Mouse (Mus musculus) 3134 (cell line): ENCODE results near the gene Ralgds.

Experiments used
- DNase-seq: peaks from one replicate; pipeline ENCODE4 v3.0.0-alpha.2; 2011; ENCODE audit warnings: low spot score; ENCODE audit not compliant: insufficient read length; ENCODE audit errors: extremely low read depth

The Ralgds gene

DNA sequence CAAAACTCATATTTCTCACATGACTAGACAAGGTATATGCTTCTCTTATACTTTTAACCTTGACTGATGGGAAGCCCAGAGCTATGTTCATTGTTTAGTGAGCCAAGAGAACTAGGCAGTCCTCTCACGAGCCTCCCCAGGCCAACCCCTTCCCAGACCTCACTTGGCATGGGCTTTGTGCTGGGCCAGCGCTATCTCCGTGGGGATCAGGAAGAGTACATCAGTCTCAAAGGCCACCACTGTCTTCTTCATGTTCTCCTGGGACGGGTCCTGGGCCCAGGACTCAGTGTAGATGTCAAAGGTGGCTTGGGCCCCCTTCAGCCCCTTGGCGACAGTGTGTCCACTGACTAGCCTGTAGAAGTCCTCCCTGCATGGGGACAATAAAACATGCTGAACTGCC is 44.5 kb downstream of the Ralgds start:
- DNase-seq, result no peak

- DNase-seq, result no peak
Measured at GRCm38 (mm10) chr2:28563303-28563702, 50.4 kb downstream of the Ralgds start, which contains the start of gene Cel. Gene Cel (minus strand): TSS chr2:28563403.

- no peak for DNase-seq
Measured at GRCm38 (mm10) chr2:28563830-28564229, 50.9 kb downstream of the Ralgds start.

- no peak for DNase-seq
Measured at GRCm38 (mm10) chr2:28564380-28564779, 51.5 kb downstream of the Ralgds start.

DNA sequence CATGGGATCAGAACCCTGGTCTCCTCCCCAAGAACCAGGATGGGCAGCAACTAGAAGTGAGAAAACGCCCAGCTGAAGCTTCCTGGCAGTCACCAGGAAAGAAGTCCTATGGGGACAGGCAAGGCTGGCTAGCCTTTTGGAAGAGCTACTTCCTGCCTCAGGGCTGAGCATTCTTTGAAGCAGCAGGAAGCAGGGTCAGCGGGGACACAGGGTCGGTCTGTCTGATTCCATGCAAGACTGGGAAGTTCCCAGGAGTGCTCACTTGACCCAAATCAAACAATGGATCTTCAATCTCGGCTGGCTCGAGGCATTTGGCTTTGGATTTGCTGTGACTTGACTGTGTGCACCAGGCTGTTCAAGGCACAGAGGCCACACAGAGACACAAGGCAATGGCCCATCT is 53.6 kb downstream of the Ralgds start:
- DNase-seq, result no peak

GRCm38 (mm10) chr2:28569903-28570302 is 57.0 kb downstream of the Ralgds start:
- no peak for DNase-seq

DNA sequence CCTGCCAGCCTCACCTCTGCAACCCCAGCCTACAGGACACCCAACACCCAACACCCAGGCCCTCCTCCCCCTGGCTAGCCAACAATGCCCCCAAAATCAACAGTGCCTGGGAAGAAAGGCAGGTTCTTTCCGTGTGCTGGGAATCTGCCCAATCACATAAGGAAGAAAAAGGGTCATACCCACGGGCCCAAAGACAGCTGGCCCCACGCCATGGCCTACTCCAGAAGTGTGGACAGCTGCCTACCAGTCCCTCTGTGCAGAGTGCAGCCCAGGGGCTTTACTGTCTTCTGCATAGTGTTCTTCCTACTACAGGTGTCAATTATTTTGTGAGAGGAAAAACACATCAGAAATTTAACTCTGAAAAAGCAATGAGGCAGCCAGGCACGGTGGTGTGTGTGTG is 62.4 kb downstream of the Ralgds start:
- DNase-seq, result no peak

GRCm38 (mm10) chr2:28576815-28577214 is 63.9 kb downstream of the Ralgds start:
- DNase-seq, result no peak

DNA sequence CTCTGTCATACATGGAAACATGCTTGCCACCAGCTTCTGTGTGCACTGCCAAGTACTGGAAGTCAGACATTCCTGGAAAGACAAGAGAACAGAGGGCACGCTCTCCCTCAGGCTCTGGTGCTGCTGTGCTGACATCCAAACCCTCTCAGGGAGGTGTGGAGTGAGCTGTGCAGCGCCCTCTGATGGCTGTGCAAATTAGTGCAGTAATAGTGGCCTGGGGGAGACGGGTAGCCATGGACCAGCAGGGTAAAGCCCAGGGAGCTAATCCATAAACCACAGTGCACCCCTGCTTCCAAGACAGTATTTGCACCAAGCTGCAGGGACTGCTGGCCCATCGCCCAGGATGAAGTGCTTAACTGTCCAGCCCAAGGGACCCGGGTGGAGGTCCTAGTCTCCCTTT is 65.1 kb downstream of the Ralgds start:
- no peak for DNase-seq

DNA sequence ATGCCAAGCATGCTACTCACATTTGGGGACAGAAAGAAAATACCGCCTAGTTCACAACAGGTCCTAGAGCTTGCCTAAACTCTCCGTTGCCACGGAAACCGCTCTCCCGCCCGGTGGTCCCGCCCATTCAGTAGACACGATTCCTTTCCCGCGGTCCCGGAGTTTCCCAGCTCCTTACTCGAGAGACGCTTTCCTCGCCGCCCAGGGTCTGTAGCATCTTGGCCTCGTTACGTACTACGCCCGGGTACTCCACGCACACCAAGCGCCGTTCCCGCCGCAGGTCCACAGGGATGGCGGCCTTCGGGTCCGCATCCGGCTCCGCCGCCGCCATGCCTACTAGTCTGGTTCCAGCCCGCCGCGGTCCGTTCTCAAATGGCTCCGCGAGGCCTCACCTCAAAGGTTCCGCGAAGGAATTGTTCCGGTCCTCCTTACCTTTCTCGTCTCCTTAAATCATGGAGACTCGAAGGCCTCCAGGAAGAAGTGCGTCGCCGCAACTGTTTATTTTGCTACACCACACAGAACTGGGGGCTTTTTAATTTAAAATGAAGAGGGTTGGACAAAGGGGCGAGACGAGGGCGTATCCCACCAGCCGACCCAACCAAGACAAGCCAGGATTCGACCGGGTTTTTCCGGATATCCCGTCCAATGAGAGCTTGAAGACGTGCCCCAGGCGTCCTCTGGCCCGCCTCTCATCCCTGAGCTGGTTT is 69.9 kb downstream of the Ralgds start:
- peak; percentile 90 for DNase-seq

DNA sequence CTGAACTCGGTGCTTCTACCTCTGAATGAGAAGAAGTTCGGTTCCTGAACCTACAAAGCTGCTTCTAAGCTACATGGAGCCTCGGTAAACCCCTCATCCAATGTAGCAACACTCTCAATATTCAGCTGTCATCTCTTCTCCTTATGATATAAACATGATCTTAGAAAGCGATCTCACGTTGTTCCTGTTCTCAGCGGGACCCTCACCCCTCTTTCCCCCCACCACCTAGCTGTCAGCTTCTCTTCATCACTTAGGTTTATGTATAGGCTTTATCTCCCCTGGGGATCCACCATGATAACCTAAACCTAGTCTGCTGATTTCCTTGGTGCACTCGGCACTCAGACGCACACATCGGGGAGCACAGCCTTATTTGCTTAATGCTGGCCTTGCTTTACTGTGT is 70.7 kb downstream of the Ralgds start, which contains the start of gene Gtf3c5:
TSS of gene Gtf3c5 (minus strand) at position 101 of the 400 bp plus-strand sequence.
- DNase-seq, result no peak

GRCm38 (mm10) chr2:28585043-28585571 is 72.2 kb downstream of the Ralgds start:
- peak; percentile 36 for DNase-seq

- DNase-seq, result no peak
Measured at GRCm38 (mm10) chr2:28585730-28586129, 72.8 kb downstream of the Ralgds start.

DNA sequence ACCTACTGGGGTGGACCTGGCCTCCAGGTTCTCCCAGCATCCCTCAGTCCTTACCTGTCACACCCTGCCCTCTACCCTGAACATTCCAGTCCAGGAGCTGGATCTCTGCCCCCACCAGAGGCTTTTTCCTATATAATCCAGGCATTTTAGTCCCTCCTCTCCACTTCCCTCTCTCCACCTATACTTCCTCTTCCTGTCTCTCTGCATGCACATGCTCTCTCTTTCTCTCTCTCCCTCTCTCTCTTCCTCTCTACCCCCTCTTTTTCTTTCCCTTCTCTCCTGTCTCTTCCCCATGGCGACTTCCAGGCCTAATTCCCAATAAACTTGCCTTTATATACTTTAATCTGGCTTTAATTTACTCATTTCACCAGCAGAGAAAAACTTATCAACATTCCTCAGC is 75.6 kb downstream of the Ralgds start:
- DNase-seq, result no peak

GRCm38 (mm10) chr2:28591479-28591878 is 78.6 kb downstream of the Ralgds start:
- DNase-seq, result peak; percentile 82

- DNase-seq, result no peak
Measured at GRCm38 (mm10) chr2:28592809-28593208, 79.9 kb downstream of the Ralgds start.

GRCm38 (mm10) chr2:28596021-28596420 is 83.1 kb downstream of the Ralgds start:
- no peak for DNase-seq

DNA sequence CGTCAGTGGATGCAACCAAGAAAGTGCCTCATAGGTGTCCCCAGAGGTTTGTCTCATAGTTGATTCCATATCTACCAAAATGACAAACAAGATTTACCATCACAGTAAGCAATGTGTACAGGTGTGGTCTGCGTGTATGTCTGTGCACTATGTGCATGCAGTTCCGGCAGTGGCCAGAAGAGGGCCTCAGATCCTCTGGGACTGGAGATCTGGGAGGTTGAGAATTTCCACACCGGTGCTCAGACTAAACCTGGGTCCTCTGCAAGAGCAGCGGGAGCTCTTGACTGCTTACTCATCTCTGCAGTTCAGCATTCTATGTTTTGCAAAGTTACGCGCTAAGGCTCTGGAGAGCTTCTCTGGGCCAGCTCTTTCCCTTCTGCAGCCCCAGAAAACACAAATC is 84.1 kb downstream of the Ralgds start:
- DNase-seq, result no peak

DNA sequence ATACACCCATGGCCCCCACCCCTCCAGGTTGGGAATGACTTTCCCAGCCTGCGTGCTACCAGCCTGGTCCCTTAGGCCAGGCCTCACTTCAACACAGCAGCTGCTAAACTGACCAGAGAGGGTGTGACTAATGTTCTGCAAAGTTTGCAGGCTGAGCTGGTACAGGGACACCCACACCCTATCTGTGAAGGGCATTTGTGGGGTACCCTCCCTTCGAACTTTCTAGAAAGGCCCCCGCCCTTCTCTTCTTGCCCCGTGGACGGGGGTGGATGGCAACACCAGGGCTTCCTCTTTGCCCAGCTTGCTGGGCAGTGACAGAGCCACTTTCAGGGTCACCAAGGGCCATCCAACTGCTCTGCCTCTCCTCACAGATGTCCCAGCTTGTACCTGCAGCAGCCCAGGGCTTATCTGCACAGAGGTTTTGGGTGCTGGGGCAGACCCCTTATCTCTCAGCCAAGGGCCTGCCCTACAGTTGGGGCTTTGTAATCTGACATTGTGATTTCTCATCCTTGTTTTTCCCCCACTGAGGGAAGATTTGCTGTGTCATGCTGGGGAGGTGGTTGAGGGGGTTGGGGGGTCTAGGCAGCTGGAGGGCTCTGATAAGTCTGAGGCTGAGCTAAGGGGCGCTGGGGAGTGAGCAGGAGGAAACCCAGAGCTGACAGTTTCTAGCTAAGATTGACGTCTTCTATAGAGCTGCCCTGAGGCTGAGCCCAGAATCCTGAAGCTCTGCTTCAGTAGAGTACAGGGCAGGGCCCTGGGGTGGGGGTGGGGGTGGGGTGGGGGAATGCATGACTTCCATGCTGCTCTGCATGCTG is 85.0 kb downstream of the Ralgds start:
- no peak for DNase-seq

GRCm38 (mm10) chr2:28598692-28599568 is 86.0 kb downstream of the Ralgds start:
- DNase-seq, result no peak

GRCm38 (mm10) chr2:28599569-28599900 is 86.6 kb downstream of the Ralgds start:
- DNase-seq, result no peak
